In genomic region chr11:54805196-54805595, GRCm38 (mm10) we compare ENCODE assay signal across 11 mouse cellular contexts. TPM values are rescaled to one million over a fixed set of nuclear protein-coding genes. Genes with fewer than 3 reads are reported as not detected.
DNase-seq lines count a peak whose midpoint lies in the region; ATAC-seq lines count a peak whose summit lies in the region.
"Had no signal": no experiment of that assay in that cellular context is flagged by ENCODE, and none has a peak within 500 bp of the region (broad histone marks: within the 10 kb centered on the region; RNA-seq: fewer than 3 reads in every experiment).

No protein-coding gene starts in this region.

- no peak for ATAC-seq in heart, embryonic 15.5 days (replicated peaks; ENCODE audit: insufficient number of reproducible peaks, insufficient read depth, low FRiP score, low read depth)

- no peak overlapping the region for H3K9ac ChIP-seq in heart, embryonic 15.5 days
- H3K9ac ChIP-seq: embryonic facial prominence, embryonic 12.5 days; limb, embryonic 15.5 days; neural tube, embryonic 13.5 days had no signal

- H3K27me3 ChIP-seq in heart, embryonic 15.5 days, result no peaks in the 10 kb centered on the region
- no peaks in the 10 kb centered on the region for H3K27me3 ChIP-seq in forebrain, embryonic 10.5 days (ENCODE audit: poor library complexity, severe bottlenecking)
- H3K27me3 ChIP-seq: embryonic facial prominence, embryonic 12.5 days; limb, embryonic 15.5 days; neural tube, embryonic 13.5 days had no signal

- H3K9me3 ChIP-seq in heart, embryonic 15.5 days (replicated peaks), result no peaks in the 10 kb centered on the region
- H3K9me3 ChIP-seq in forebrain, embryonic 10.5 days, result peaks cover 2% of the 10 kb centered on the region; the same call in 1 of the 2 replicates
- H3K9me3 ChIP-seq: embryonic facial prominence, embryonic 12.5 days; limb, embryonic 15.5 days; neural tube, embryonic 13.5 days had no signal

- no peak overlapping the region for H3K4me3 ChIP-seq in heart, embryonic 15.5 days
- H3K4me3 ChIP-seq in forebrain, embryonic 10.5 days, result no peak overlapping the region
- H3K4me3 ChIP-seq: embryonic facial prominence, embryonic 12.5 days; limb, embryonic 15.5 days; neural tube, embryonic 13.5 days had no signal

- no peaks in the 10 kb centered on the region for H3K36me3 ChIP-seq in heart, embryonic 15.5 days
- H3K36me3 ChIP-seq in forebrain, embryonic 10.5 days (replicated peaks), result no peaks in the 10 kb centered on the region
- H3K36me3 ChIP-seq: embryonic facial prominence, embryonic 12.5 days; limb, embryonic 15.5 days; neural tube, embryonic 13.5 days had no signal

- 71% methylated on average over 4 of the region's 4 CpGs for whole genome bisulfite sequencing in heart, embryonic 15.5 days
- WGBS in forebrain, embryonic 10.5 days, result 93% methylated on average over 4 of the region's 4 CpGs

- peak overlapping the region; percentile 42; the same call in 1 of the 2 replicates for H3K27ac ChIP-seq in heart, embryonic 15.5 days
- H3K27ac ChIP-seq in forebrain, embryonic 10.5 days, result no peak overlapping the region
- H3K27ac ChIP-seq: embryonic facial prominence, embryonic 12.5 days; limb, embryonic 15.5 days; neural tube, embryonic 13.5 days had no signal

- H3K4me1 ChIP-seq in heart, embryonic 15.5 days (replicated peaks), result no peaks in the 10 kb centered on the region
- peaks cover 1% of the 10 kb centered on the region; the same call in 1 of the 2 replicates for H3K4me1 ChIP-seq in forebrain, embryonic 10.5 days
- H3K4me1 ChIP-seq: embryonic facial prominence, embryonic 12.5 days; limb, embryonic 15.5 days; neural tube, embryonic 13.5 days had no signal

- peak; percentile 22 for DNase-seq in ovary, postnatal 36 days (ENCODE audit: low spot score)
- DNase-seq in ovary, adult 18-20 months (ENCODE audit: low spot score), result no peak
- DNase-seq in left cerebral cortex, adult 18-20 months (ENCODE audit: low spot score in 2 of 2), result peak; percentile 90 to 91
- no peak for DNase-seq in cerebellum, adult 18-20 months
- DNase-seq in cerebellum, postnatal 10 days, result no peak
- no peak for DNase-seq in spleen, postnatal 36 days (ENCODE audit: low spot score in 2 of 2)
- DNase-seq in forebrain, embryonic 10.5 days (ENCODE audit: extremely low spot score, low spot score), result no peak

- H3K4me2 ChIP-seq in heart, embryonic 15.5 days, result no peak overlapping the region
- H3K4me2 ChIP-seq: embryonic facial prominence, embryonic 12.5 days; limb, embryonic 15.5 days; neural tube, embryonic 13.5 days had no signal

RNA-seq across cellular contexts. Expression of gene Cdc42se2, which starts 17.7 kb away (rescaled TPM):
- polyA plus RNA-seq in heart, embryonic 15.5 days (2015; fragmentation: Nextera tagmentation; extraction: Ambion mirVana), result 53.2 and 66.5 TPM in 2 replicates
- 100 to 1,000 TPM; 117 to 125 TPM for total RNA-seq in left cerebral cortex, adult 18-20 months (2021)
- 182 and 187 TPM in 2 replicates for polyA plus RNA-seq in forebrain, embryonic 10.5 days (2016; fragmentation: Nextera tagmentation; extraction: Ambion mirVana)

RNA-seq across cellular contexts. Expression of gene Lyrm7, which starts 55.5 kb away (rescaled TPM):
- 17.5 and 24.7 TPM in 2 replicates for polyA plus RNA-seq in heart, embryonic 15.5 days (2015; fragmentation: Nextera tagmentation; extraction: Ambion mirVana)
- total RNA-seq in left cerebral cortex, adult 18-20 months (2021), result 10 to 100 TPM; 30.1 to 31.1 TPM
- polyA plus RNA-seq in forebrain, embryonic 10.5 days (2016; fragmentation: Nextera tagmentation; extraction: Ambion mirVana), result 4.1 and 8.0 TPM in 2 replicates

Comparison
In these comparisons a context has a peak if more than half of its experiments do, and no peak if none do; other contexts are left out.
1. DNase-seq: peak in ovary, postnatal 36 days (single experiment) and left cerebral cortex, adult 18-20 months (2 of 2); none in ovary, adult 18-20 months (single experiment), cerebellum, adult 18-20 months (0 of 2), cerebellum, postnatal 10 days (0 of 2), spleen, postnatal 36 days (0 of 2) and forebrain, embryonic 10.5 days (single experiment).